Mouse (Mus musculus): ENCODE measurements around the gene Mcf2. TPM values are rescaled to one million over a fixed set of nuclear protein-coding genes. Genes with fewer than 3 reads are reported as not detected.

Gene Mcf2
- total RNA-seq (2014; rRNA removed) (3.5 and 4.9 TPM in 2 replicates), polyA plus RNA-seq (2015; fragmentation: Nextera tagmentation; extraction: Ambion mirVana) (3.9 and 4.1 TPM in 2 replicates)

- ATAC-seq (ENCODE audit: low FRiP score) (peak; percentile 44; the same call in 1 of the 2 replicates), DNase-seq (ENCODE audit: low spot score) (peak; percentile 18)
- Histone ChIP-seq H3K27me3 (ENCODE audit: insufficient read depth, low read length) (no peaks in the 10 kb centered on the region), H3K4me1 (ENCODE audit: insufficient read depth, low read length) (no peaks in the 10 kb centered on the region), H3K4me2 (ENCODE audit: low read depth, low read length, poor library complexity, severe bottlenecking) (peak within 1 kb of the TSS; percentile 78), H3K36me3 (ENCODE audit: insufficient read depth, low read length) (no peaks in the 10 kb centered on the region), H3K4me3 (ENCODE audit: low read depth, low read length) (peak within 1 kb of the TSS; percentile 40), H3K27ac (ENCODE audit: low read depth, low read length) (no peak within 1 kb of the TSS), H3K9me3 (ENCODE audit: low read length) (no peaks in the 10 kb centered on the region), H3K9ac (replicated peaks; ENCODE audit: low read length, poor library complexity, severe bottlenecking) (0 out of 2 replicates have a peak within 1 kb of the TSS, but pooled peaks have one; percentile 36)
- TF ChIP-seq CTCF (IDR thresholded peaks at IDR 0.05) = peak; percentile 34; the same call in 1 of the 2 replicates
- WGBS = 24% methylated on average over 28 of the region's 28 CpGs
Measured at GRCm38 (mm10) chrX:60178744-60179458, at the start of gene Mcf2. Gene Mcf2, minus strand, starts transcription at chrX:60179089.

GRCm38 (mm10) chrX:60187726-60188125 is 8.8 kb upstream of the Mcf2 start:
- no peak overlapping the region for H3K9ac ChIP-seq (replicated peaks; ENCODE audit: low read length, poor library complexity, severe bottlenecking)
- no peaks in the 10 kb centered on the region for H3K27me3 ChIP-seq (ENCODE audit: insufficient read depth, low read length)
- no peaks in the 10 kb centered on the region for H3K9me3 ChIP-seq (ENCODE audit: low read length)
- H3K4me2 ChIP-seq (ENCODE audit: low read depth, low read length, poor library complexity, severe bottlenecking) = no peak overlapping the region
- 50% methylated on average over 1 of the region's 1 CpGs for WGBS
- TF ChIP-seq CTCF (IDR thresholded peaks at IDR 0.05) = no peak
- DNase-seq (ENCODE audit: low spot score) = no peak
- no peak overlapping the region for H3K4me3 ChIP-seq (ENCODE audit: low read depth, low read length)
- no peaks in the 10 kb centered on the region for H3K4me1 ChIP-seq (ENCODE audit: insufficient read depth, low read length)
- H3K27ac ChIP-seq (ENCODE audit: low read depth, low read length) = no peak overlapping the region
- no peak for ATAC-seq (ENCODE audit: low FRiP score)
- H3K36me3 ChIP-seq (ENCODE audit: insufficient read depth, low read length) = no peaks in the 10 kb centered on the region

- no peaks in the 10 kb centered on the region for H3K36me3 ChIP-seq (ENCODE audit: insufficient read depth, low read length)
- H3K9me3 ChIP-seq (ENCODE audit: low read length) = no peaks in the 10 kb centered on the region
- no peak overlapping the region for H3K27ac ChIP-seq (ENCODE audit: low read depth, low read length)
- DNase-seq (ENCODE audit: low spot score) (no peak), ATAC-seq (ENCODE audit: low FRiP score) (no peak)
- no peak for TF ChIP-seq CTCF (IDR thresholded peaks at IDR 0.05)
- H3K9ac ChIP-seq (replicated peaks; ENCODE audit: low read length, poor library complexity, severe bottlenecking) = no peak overlapping the region
- no peaks in the 10 kb centered on the region for H3K27me3 ChIP-seq (ENCODE audit: insufficient read depth, low read length)
- no peaks in the 10 kb centered on the region for H3K4me1 ChIP-seq (ENCODE audit: insufficient read depth, low read length)
- WGBS = 37% methylated on average over 3 of the region's 3 CpGs
- H3K4me2 ChIP-seq (ENCODE audit: low read depth, low read length, poor library complexity, severe bottlenecking) = no peak overlapping the region
- H3K4me3 ChIP-seq (ENCODE audit: low read depth, low read length) = no peak overlapping the region
Measured at GRCm38 (mm10) chrX:60182611-60183010, 3.7 kb upstream of the Mcf2 start.

GRCm38 (mm10) chrX:60178025-60178743 is 705 bp downstream of the Mcf2 start:
- no peak for TF ChIP-seq CTCF (IDR thresholded peaks at IDR 0.05)
- no peaks in the 10 kb centered on the region for H3K4me1 ChIP-seq (ENCODE audit: insufficient read depth, low read length)
- ATAC-seq (ENCODE audit: low FRiP score) (0 out of 2 replicates have a peak, but pooled peaks have one; percentile 23), DNase-seq (ENCODE audit: low spot score) (peak; percentile 0)
- H3K9me3 ChIP-seq (ENCODE audit: low read length) = no peaks in the 10 kb centered on the region
- peak overlapping the region; percentile 40 for H3K4me3 ChIP-seq (ENCODE audit: low read depth, low read length)
- peak overlapping the region; percentile 78 for H3K4me2 ChIP-seq (ENCODE audit: low read depth, low read length, poor library complexity, severe bottlenecking)
- H3K9ac ChIP-seq (replicated peaks; ENCODE audit: low read length, poor library complexity, severe bottlenecking) = 0 out of 2 replicates have a peak overlapping the region, but pooled peaks have one; percentile 36
- WGBS = 17% methylated on average over 19 of the region's 19 CpGs
- H3K27me3 ChIP-seq (ENCODE audit: insufficient read depth, low read length) = no peaks in the 10 kb centered on the region
- no peaks in the 10 kb centered on the region for H3K36me3 ChIP-seq (ENCODE audit: insufficient read depth, low read length)
- H3K27ac ChIP-seq (ENCODE audit: low read depth, low read length) = no peak overlapping the region

- no peak for DNase-seq (ENCODE audit: low spot score)
- H3K9me3 ChIP-seq (ENCODE audit: low read length) = no peaks in the 10 kb centered on the region
- no peaks in the 10 kb centered on the region for H3K4me1 ChIP-seq (ENCODE audit: insufficient read depth, low read length)
- H3K9ac ChIP-seq (replicated peaks; ENCODE audit: low read length, poor library complexity, severe bottlenecking) = no peak overlapping the region
- 87% methylated on average over 5 of the region's 5 CpGs for WGBS
- no peak for ATAC-seq (ENCODE audit: low FRiP score)
- H3K27ac ChIP-seq (ENCODE audit: low read depth, low read length) = no peak overlapping the region
- no peaks in the 10 kb centered on the region for H3K36me3 ChIP-seq (ENCODE audit: insufficient read depth, low read length)
- no peak overlapping the region for H3K4me3 ChIP-seq (ENCODE audit: low read depth, low read length)
- no peaks in the 10 kb centered on the region for H3K27me3 ChIP-seq (ENCODE audit: insufficient read depth, low read length)
- no peak for TF ChIP-seq CTCF (IDR thresholded peaks at IDR 0.05)
- no peak overlapping the region for H3K4me2 ChIP-seq (ENCODE audit: low read depth, low read length, poor library complexity, severe bottlenecking)
Measured at GRCm38 (mm10) chrX:60170106-60170505, 8.8 kb downstream of the Mcf2 start.

- 72% methylated on average over 2 of the region's 2 CpGs for WGBS
- ATAC-seq (ENCODE audit: low FRiP score) (no peak), DNase-seq (ENCODE audit: low spot score) (no peak)
- Histone ChIP-seq H3K27me3 (ENCODE audit: insufficient read depth, low read length) (no peaks in the 10 kb centered on the region), H3K4me3 (ENCODE audit: low read depth, low read length) (no peak overlapping the region), H3K9ac (replicated peaks; ENCODE audit: low read length, poor library complexity, severe bottlenecking) (no peak overlapping the region), H3K36me3 (ENCODE audit: insufficient read depth, low read length) (no peaks in the 10 kb centered on the region), H3K9me3 (ENCODE audit: low read length) (no peaks in the 10 kb centered on the region), H3K27ac (ENCODE audit: low read depth, low read length) (no peak overlapping the region), H3K4me2 (ENCODE audit: low read depth, low read length, poor library complexity, severe bottlenecking) (no peak overlapping the region), H3K4me1 (ENCODE audit: insufficient read depth, low read length) (no peaks in the 10 kb centered on the region)
- TF ChIP-seq CTCF (IDR thresholded peaks at IDR 0.05) = no peak
Measured at GRCm38 (mm10) chrX:60169511-60169910, 9.4 kb downstream of the Mcf2 start.
